Mouse (Mus musculus) myocyte (in vitro differentiated cells): Measurements from ENCODE around the gene Stard10.

Experiments used
- MAX ChIP-seq: IDR thresholded peaks from one replicate; pipeline ENCODE4 v1.6.1; 2011; ENCODE audit warnings: low read depth, mild to moderate bottlenecking, control low read depth
- MYOG ChIP-seq, 3 experiments: IDR thresholded peaks; one replicate each; pipeline ENCODE4 v1.6.1; 2011; ENCODE audit warnings: control low read depth in 2 of 3, low read depth in 2 of 3, mild to moderate bottlenecking in 2 of 3; ENCODE audit not compliant: insufficient read length in 2 of 3, control insufficient read depth in 1 of 3, insufficient read depth in 1 of 3
- POLR2A ChIP-seq: IDR thresholded peaks from one replicate; pipeline ENCODE4 v1.6.1; 2011; ENCODE audit warnings: low read depth, mild to moderate bottlenecking, control low read depth, moderate library complexity; ENCODE audit not compliant: insufficient read length
- POLR2AphosphoS2 ChIP-seq: IDR thresholded peaks from one replicate; pipeline ENCODE4 v1.6.1; 2011; ENCODE audit warnings: low read depth, control low read depth; ENCODE audit not compliant: insufficient read length
- TCF12 ChIP-seq: IDR thresholded peaks from one replicate; pipeline ENCODE4 v1.6.1; 2011; ENCODE audit warnings: mild to moderate bottlenecking, control low read depth; ENCODE audit not compliant: poor library complexity, insufficient read depth, severe bottlenecking
- USF1 ChIP-seq: IDR thresholded peaks from one replicate; pipeline ENCODE4 v1.6.1; 2011; ENCODE audit warnings: low read depth, mild to moderate bottlenecking, control low read depth, moderate library complexity

- TF ChIP-seq USF1 (no peak), TCF12 (no peak), MYOG (IDR thresholded peaks at IDR 0.05; ENCODE audit: control insufficient read depth in 1 of 3, insufficient read depth in 1 of 3, insufficient read length in 2 of 3, low read depth in 2 of 3) (no peak), POLR2A (no peak), MAX (no peak), POLR2AphosphoS2 (no peak)
Observed at GRCm38 (mm10) chr7:101367901-101368852, 51.3 kb downstream of the Stard10 start.
